Mouse (Mus musculus) hindbrain, postnatal 0 days (tissue): ENCODE data around the gene Tmem206. TPM values are rescaled to one million over a fixed set of nuclear protein-coding genes. Genes with fewer than 3 reads are reported as not detected.

Source experiments
- ATAC-seq: fragments of 200-750 bp; cut with Nextera tagmentation; 2 replicates; pipeline ENCODE4 v1.8.0; 2017; ENCODE audit warnings: mild to moderate bottlenecking, moderate TSS enrichment, moderate library complexity
- DNase-seq: peaks from one replicate; pipeline ENCODE4 v3.0.0-alpha.2; 2015; ENCODE audit warnings: low spot score
- H3K27ac ChIP-seq: fragments of 300-500 bp; sonication (generic); 2 replicates; pipeline ENCODE4 v1.5.1; 2014; ENCODE audit warnings: mild to moderate bottlenecking
- H3K27me3 ChIP-seq: fragments of 300-500 bp; sonication (generic); 2 replicates; pipeline ENCODE4 v1.6.1; 2014; ENCODE audit warnings: low read length, mixed read lengths; ENCODE audit not compliant: insufficient read depth
- H3K36me3 ChIP-seq: fragments of 300-500 bp; sonication (generic); 2 replicates; pipeline ENCODE4 v1.6.1; 2014; ENCODE audit warnings: low read length, mixed read lengths; ENCODE audit not compliant: insufficient read depth
- H3K4me1 ChIP-seq: fragments of 300-500 bp; sonication (generic); 2 replicates; pipeline ENCODE4 v1.6.1; 2014; ENCODE audit warnings: antibody characterized with exemption, low read length, mixed read lengths; ENCODE audit not compliant: insufficient read depth
- H3K4me2 ChIP-seq: fragments of 300-500 bp; sonication (generic); 2 replicates; pipeline ENCODE4 v1.6.1; 2014; ENCODE audit warnings: low read depth, mild to moderate bottlenecking, low read length, moderate library complexity, mixed read lengths
- H3K4me3 ChIP-seq: fragments of 300-500 bp; sonication (generic); 2 replicates; pipeline ENCODE4 v1.5.1; 2014; ENCODE audit warnings: low read length
- H3K9ac ChIP-seq: fragments of 300-500 bp; sonication (generic); replicated peaks from 2 replicates; pipeline ENCODE4 v1.6.1; 2014; ENCODE audit warnings: mild to moderate bottlenecking, low read length, moderate library complexity, mixed read lengths
- H3K9me3 ChIP-seq: fragments of 300-500 bp; sonication (generic); 2 replicates; pipeline ENCODE4 v1.6.1; 2016; ENCODE audit warnings: low read length, mixed read lengths
- CTCF ChIP-seq: IDR thresholded peaks from 2 replicates; pipeline ENCODE4 v1.5.1; 2016; ENCODE audit warnings: antibody characterized with exemption, control low read depth, low read depth
- WGBS: fragments of 180-500 bp; shearing (Covaris S2); extraction: QIAGEN DNeasy Blood & Tissue Kit; methylation state at CpG from one replicate; pipeline ENCODE4 v1.1.7; 2014; 5-methylcytosine and 5-hydroxymethylcytosine counted together
- polyA plus RNA-seq: library from polyadenylated mRNA; unstranded; fragments of >200 nt; fragmentation: Nextera tagmentation; extraction: Ambion mirVana; gene quantifications from 2 replicates; pipeline ENCODE4 v1.2.1, GENCODE M21; 2015
- total RNA-seq: library from RNA; depleted of rRNA; stranded (reverse); fragments of >200 nt; gene quantifications from 2 replicates; pipeline ENCODE4 v1.2.3, GENCODE M21; 2014; rRNA removed

Tmem206 gene
- total RNA-seq = 22.5 and 24.9 TPM in 2 replicates
- 23.2 and 24.0 TPM in 2 replicates for polyA plus RNA-seq

DNA sequence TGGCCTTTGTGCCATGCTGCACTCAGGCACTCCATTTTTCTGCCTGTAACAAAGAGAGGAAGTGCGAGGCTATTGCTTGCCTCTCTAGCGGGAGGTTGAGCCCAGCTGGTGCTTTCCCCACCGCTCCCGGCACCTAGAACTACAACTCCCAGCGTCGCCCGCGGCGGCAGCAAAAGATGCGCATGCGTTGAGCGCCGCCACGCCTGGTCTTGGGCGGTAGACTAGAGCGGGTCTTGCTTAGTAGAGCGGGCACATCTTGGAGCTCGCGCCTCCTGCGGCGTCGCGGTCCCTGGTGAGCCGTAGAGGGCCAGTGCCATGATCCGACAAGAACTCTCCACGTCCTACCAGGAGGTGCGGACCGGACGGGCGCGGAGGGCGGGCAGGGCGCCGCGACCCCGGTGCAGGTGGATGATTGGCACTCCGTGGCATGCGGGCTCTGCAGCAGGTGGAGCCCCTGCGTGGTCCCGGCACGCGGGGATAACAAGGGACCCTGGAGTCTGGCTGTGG, at the start of gene Tmem206:
Gene Tmem206 (plus strand): TSS at position 187 of the 507 bp plus-strand sequence.
- under 1% methylated on average over 42 of the region's 42 CpGs for WGBS
- H3K27me3 ChIP-seq = no peaks in the 10 kb centered on the region
- peak within 1 kb of the TSS; percentile 74 for H3K4me3 ChIP-seq
- DNase-seq = peak; percentile 98
- H3K9ac ChIP-seq = peak within 1 kb of the TSS; percentile 91
- H3K4me2 ChIP-seq = peak within 1 kb of the TSS; percentile 89
- peak; percentile 95 for ATAC-seq
- peaks cover 13% of the 10 kb centered on the region; the same call in 1 of the 2 replicates for H3K4me1 ChIP-seq
- H3K9me3 ChIP-seq = no peaks in the 10 kb centered on the region
- no peaks in the 10 kb centered on the region for H3K36me3 ChIP-seq
- TF ChIP-seq CTCF = peak; percentile 40
- peak within 1 kb of the TSS; percentile 88 for H3K27ac ChIP-seq

DNA sequence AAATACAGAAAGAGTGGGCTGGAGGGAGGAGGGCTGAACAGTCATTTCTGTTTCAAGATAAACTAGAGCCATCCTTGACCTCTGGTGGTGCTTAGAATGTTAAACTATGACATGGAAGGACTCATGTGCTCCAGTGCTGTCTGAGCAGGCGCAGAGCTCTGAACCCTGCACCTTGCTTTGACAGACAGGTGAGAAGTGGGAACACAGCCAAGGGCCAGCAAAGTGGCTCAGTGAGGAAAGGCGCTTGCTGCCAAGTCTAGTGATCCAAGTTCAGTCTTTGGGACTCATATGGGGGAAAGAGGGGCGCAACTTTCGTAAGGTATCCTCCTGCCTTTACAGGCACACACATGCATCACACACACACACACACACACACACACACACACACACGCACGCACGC, 49.5 kb upstream of the Tmem206 start:
- Histone ChIP-seq H3K27me3 (no peaks in the 10 kb centered on the region), H3K36me3 (no peaks in the 10 kb centered on the region), H3K9ac (no peak overlapping the region), H3K4me1 (no peaks in the 10 kb centered on the region), H3K4me3 (no peak overlapping the region), H3K4me2 (no peak overlapping the region), H3K27ac (no peak overlapping the region), H3K9me3 (no peaks in the 10 kb centered on the region)
- no peak for ATAC-seq
- no peak for DNase-seq
- 93% methylated on average over 7 of the region's 7 CpGs for WGBS
- no peak for TF ChIP-seq CTCF

DNA sequence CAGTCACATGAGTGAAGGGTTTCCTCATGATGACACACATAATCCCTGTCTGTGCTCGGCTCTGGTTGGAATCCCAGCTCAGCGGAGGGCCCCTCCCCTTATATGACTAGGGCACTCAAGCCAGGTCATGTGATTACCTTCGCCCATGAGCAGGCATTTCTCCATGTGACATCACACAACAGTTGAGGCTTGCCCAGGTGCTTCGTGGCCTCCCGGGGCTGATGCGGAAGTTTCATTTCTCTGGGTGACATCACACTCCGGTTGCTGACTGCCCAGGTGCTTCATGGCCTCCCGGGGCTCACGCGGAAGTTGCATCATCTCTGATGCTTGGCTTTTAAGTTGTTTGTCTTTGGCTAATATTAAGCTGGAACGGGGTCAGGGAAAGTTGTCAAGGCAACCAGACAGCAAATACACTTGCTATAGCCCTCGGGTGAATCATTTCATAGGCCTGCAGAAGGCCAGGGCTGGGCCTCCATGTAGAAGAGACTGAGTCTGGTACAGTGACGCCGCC, 48.1 kb upstream of the Tmem206 start:
- 74% methylated on average over 14 of the region's 14 CpGs for WGBS
- Histone ChIP-seq H3K4me2 (no peak overlapping the region), H3K9ac (no peak overlapping the region), H3K9me3 (no peaks in the 10 kb centered on the region), H3K27ac (no peak overlapping the region), H3K27me3 (no peaks in the 10 kb centered on the region), H3K4me3 (no peak overlapping the region), H3K4me1 (no peaks in the 10 kb centered on the region), H3K36me3 (no peaks in the 10 kb centered on the region)
- ATAC-seq = peak; percentile 43
- TF ChIP-seq CTCF = no peak
- DNase-seq = no peak

DNA sequence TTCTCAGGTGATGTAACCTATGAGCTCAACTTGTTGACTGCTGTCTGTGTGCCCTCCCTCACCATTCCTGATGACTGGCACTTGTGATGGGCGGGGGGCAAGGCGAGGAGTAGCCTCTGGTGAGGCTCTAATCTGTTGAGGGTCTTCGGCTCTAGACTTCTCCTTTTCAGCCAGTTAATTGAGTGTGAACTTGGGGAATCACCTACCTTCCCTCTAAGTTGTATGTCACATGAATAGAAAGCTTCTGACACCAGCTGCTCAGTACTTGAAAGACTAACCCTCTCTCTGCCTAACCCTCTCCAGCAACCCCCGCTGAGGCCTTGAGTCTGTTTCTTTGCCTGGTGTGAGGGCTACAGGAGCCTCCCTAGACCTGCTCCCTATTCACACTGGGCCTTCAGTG, 47.4 kb upstream of the Tmem206 start:
- H3K27ac ChIP-seq = no peak overlapping the region
- H3K4me1 ChIP-seq = no peaks in the 10 kb centered on the region
- H3K9ac ChIP-seq = no peak overlapping the region
- ATAC-seq = no peak
- no peaks in the 10 kb centered on the region for H3K27me3 ChIP-seq
- no peaks in the 10 kb centered on the region for H3K9me3 ChIP-seq
- no peak overlapping the region for H3K4me2 ChIP-seq
- 87% methylated on average over 4 of the region's 4 CpGs for WGBS
- no peak overlapping the region for H3K4me3 ChIP-seq
- H3K36me3 ChIP-seq = no peaks in the 10 kb centered on the region
- TF ChIP-seq CTCF = no peak
- DNase-seq = no peak

DNA sequence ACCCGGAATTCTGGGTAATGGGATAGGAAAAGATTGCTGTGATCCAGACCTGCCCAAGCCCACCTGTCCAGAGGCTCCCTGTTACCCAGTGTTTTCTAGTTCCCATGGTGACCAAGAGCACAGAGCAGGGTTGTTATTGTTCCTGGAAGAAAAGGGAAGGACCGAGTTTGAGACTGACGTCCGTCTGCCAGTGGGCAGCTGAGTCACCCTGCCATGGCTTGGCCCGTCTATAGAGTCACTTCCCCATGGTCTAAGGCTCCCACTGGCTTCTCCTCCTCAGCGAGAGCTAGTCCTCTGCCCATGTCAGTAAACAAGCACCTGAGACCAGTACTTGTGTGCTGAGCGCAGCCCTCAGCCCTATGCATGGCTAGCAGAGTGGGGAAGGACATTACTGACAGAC, 44.5 kb upstream of the Tmem206 start:
- Histone ChIP-seq H3K36me3 (no peaks in the 10 kb centered on the region), H3K27me3 (no peaks in the 10 kb centered on the region), H3K4me3 (no peak overlapping the region), H3K9me3 (0 out of 2 replicates have a peak, but pooled peaks cover 3% of the 10 kb centered on the region), H3K9ac (no peak overlapping the region), H3K27ac (no peak overlapping the region), H3K4me1 (no peaks in the 10 kb centered on the region), H3K4me2 (no peak overlapping the region)
- ATAC-seq (no peak), DNase-seq (no peak)
- WGBS = 64% methylated on average over 7 of the region's 7 CpGs
- TF ChIP-seq CTCF = no peak

DNA sequence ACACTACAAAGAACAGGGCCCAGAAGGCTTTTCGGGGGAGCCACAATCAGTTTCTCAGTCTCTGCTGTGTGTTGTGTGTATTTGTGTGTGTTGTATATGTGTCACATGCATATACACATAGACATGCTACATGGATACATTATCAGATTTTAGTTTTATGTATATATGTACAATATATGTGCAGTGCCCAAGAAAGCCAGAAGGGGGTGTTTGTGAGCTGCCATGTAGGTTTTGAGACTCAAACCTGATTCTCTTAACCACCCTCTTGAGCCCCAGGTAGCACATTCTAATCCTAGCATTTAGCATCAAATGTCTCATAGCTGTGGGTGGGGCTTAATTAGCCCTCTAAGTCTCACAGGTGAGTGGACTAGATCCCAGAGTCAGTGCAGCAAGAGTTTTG, 43.4 kb upstream of the Tmem206 start:
- 97% methylated on average over 1 of the region's 1 CpGs for WGBS

More for the DNA sequence above, 43.4 kb upstream of the Tmem206 start:
- Histone ChIP-seq H3K9me3 (0 out of 2 replicates have a peak, but pooled peaks cover 3% of the 10 kb centered on the region), H3K4me1 (no peaks in the 10 kb centered on the region), H3K36me3 (no peaks in the 10 kb centered on the region), H3K27me3 (no peaks in the 10 kb centered on the region), H3K9ac (no peak overlapping the region), H3K27ac (no peak overlapping the region), H3K4me2 (no peak overlapping the region), H3K4me3 (no peak overlapping the region)
- DNase-seq (no peak), ATAC-seq (no peak)
- TF ChIP-seq CTCF = peak; percentile 12; the same call in 1 of the 2 replicates
